Mouse (Mus musculus): ENCODE measurements at regions not wholly inside any gene's neighbourhood (a gene's known extent, or its start where the extent isn't known, plus 50 kb on each side); places are given as distances from the start of the nearest gene placed in this dataset.

- TF ChIP-seq GATA1 (IDR thresholded peaks at IDR 0.05; ENCODE audit: low read length), result no peak
- no peak for TF ChIP-seq TAL1 (IDR thresholded peaks at IDR 0.05; ENCODE audit: low read length)
Observed at GRCm38 (mm10) chr14:114863585-114863984, 228.4 kb upstream of the Gpc5 start.

Measured in erythroblast, embryonic 14.5 days (primary cell).